In the genomic region with DNA sequence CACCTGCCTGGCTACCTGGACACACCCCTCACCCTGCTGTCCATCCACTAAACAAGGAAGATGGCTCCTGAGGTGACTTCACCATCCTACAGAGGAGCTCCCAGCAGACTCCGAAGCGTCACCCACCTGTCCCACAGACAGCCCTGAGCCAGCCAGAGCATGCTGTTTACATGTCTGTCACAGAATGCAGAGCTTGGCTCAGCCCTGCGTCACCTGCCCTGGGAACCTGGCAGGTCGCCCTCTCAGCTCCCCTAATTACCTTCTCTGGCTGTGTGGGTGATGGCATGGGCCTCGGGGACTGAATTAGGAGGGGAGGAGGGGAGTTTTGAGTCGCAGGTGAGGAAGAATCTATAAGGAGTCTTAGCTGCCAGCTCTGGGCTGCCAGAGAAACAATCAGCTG, we compare ENCODE assay signal across 20 mouse cellular contexts. TPM values are rescaled to one million over a fixed set of nuclear protein-coding genes. Genes with fewer than 3 reads are reported as not detected.
DNase-seq lines count a peak whose midpoint lies in the region; ATAC-seq and TF ChIP-seq lines count a peak whose summit lies in the region.
"Had no signal": no experiment of that assay in that cellular context is flagged by ENCODE, and none has a peak within 500 bp of the region (broad histone marks: within the 10 kb centered on the region; RNA-seq: fewer than 3 reads in every experiment).

No protein-coding gene starts in this region.

- H3K9me3 ChIP-seq in midbrain, embryonic 12.5 days, result no peaks in the 10 kb centered on the region
- no peaks in the 10 kb centered on the region for H3K9me3 ChIP-seq in midbrain, embryonic 16.5 days (replicated peaks; ENCODE audit: control insufficient read depth, low read length, poor library complexity, severe bottlenecking)
- H3K9me3 ChIP-seq: embryonic facial prominence, embryonic 12.5 days; limb, embryonic 13.5 days; midbrain, embryonic 13.5 days had no signal

- H3K4me3 ChIP-seq in midbrain, embryonic 12.5 days, result no peak overlapping the region
- no peak overlapping the region for H3K4me3 ChIP-seq in midbrain, embryonic 16.5 days (ENCODE audit: low read depth, low read length)
- no peak overlapping the region for H3K4me3 ChIP-seq in lung, adult 2 months (replicated peaks; ENCODE audit: extremely low read depth, low read depth, low read length)
- H3K4me3 ChIP-seq: embryonic facial prominence, embryonic 12.5 days; limb, embryonic 13.5 days; midbrain, embryonic 13.5 days; myocyte had no signal

- no peak for TF ChIP-seq POLR2A in lung, adult 2 months (IDR thresholded peaks at IDR 0.05; ENCODE audit: borderline replicate concordance, extremely low read depth, low read depth, low read length)

- H3K4me1 ChIP-seq in midbrain, embryonic 12.5 days, result peaks cover 5% of the 10 kb centered on the region; the same call in 1 of the 2 replicates
- H3K4me1 ChIP-seq in midbrain, embryonic 16.5 days (ENCODE audit: control insufficient read depth, insufficient read depth, low read length), result no peaks in the 10 kb centered on the region
- no peaks in the 10 kb centered on the region for H3K4me1 ChIP-seq in lung, adult 2 months (ENCODE audit: control insufficient read depth, insufficient read depth, low read length)
- H3K4me1 ChIP-seq: midbrain, embryonic 13.5 days had no signal

- 85% methylated on average over 6 of the region's 6 CpGs for WGBS in midbrain, embryonic 12.5 days
- WGBS in midbrain, embryonic 16.5 days, result 84% methylated on average over 6 of the region's 6 CpGs
- 76% methylated on average over 6 of the region's 6 CpGs for WGBS in lung, adult 2 months

- no peak overlapping the region for H3K4me2 ChIP-seq in midbrain, embryonic 12.5 days (replicated peaks)
- no peak overlapping the region for H3K4me2 ChIP-seq in midbrain, embryonic 16.5 days (ENCODE audit: low read length)
- H3K4me2 ChIP-seq: embryonic facial prominence, embryonic 12.5 days; limb, embryonic 13.5 days; midbrain, embryonic 13.5 days had no signal

- DNase-seq in cerebellum, adult 8-10 months, result no peak
- DNase-seq in cerebellum, postnatal 10 days, result peak; percentile 90 to 92
- DNase-seq in kidney, postnatal 25 days, result no peak
- DNase-seq in gastrocnemius, postnatal 4 days (ENCODE audit: low spot score in 2 of 2), result no peak
- DNase-seq in lung, adult 2 months, result no peak
- DNase-seq: adrenal gland, postnatal 14 days; gastrocnemius, postnatal 10 days; kidney, adult 11 months; right cerebral cortex, postnatal 4 days had no signal

- 0 out of 2 replicates have a peak overlapping the region, but pooled peaks have one; percentile 15 for H3K9ac ChIP-seq in midbrain, embryonic 12.5 days (replicated peaks)
- no peak overlapping the region for H3K9ac ChIP-seq in midbrain, embryonic 16.5 days (ENCODE audit: low read depth, low read length)
- H3K9ac ChIP-seq: embryonic facial prominence, embryonic 12.5 days; limb, embryonic 13.5 days; liver, embryonic 14.5 days; midbrain, embryonic 13.5 days had no signal

- H3K27ac ChIP-seq in midbrain, embryonic 12.5 days (replicated peaks), result no peak overlapping the region
- H3K27ac ChIP-seq in midbrain, embryonic 16.5 days (ENCODE audit: low read length), result no peak overlapping the region
- H3K27ac ChIP-seq: limb, embryonic 13.5 days; liver, embryonic 14.5 days; macrophage; midbrain, embryonic 13.5 days had no signal

- peaks cover 7% of the 10 kb centered on the region; the same call in 1 of the 2 replicates for H3K36me3 ChIP-seq in midbrain, embryonic 12.5 days
- H3K36me3 ChIP-seq in midbrain, embryonic 16.5 days (ENCODE audit: control insufficient read depth, insufficient read depth, low read length), result no peaks in the 10 kb centered on the region
- H3K36me3 ChIP-seq: midbrain, embryonic 13.5 days had no signal

- peak; percentile 29; the same call in 1 of the 2 replicates for ATAC-seq in cerebellum, adult (ENCODE audit: insufficient number of reproducible peaks, low FRiP score, low TSS enrichment)
- ATAC-seq in midbrain, embryonic 12.5 days (ENCODE audit: low FRiP score, low read depth), result no peak
- ATAC-seq in midbrain, embryonic 16.5 days, result no peak
- ATAC-seq: midbrain, embryonic 13.5 days had no signal

- TF ChIP-seq CTCF in lung, adult 2 months (IDR thresholded peaks at IDR 0.05; ENCODE audit: insufficient read depth, low read length), result no peak

- no peaks in the 10 kb centered on the region for H3K27me3 ChIP-seq in midbrain, embryonic 12.5 days
- no peaks in the 10 kb centered on the region for H3K27me3 ChIP-seq in midbrain, embryonic 16.5 days (ENCODE audit: control insufficient read depth, insufficient read depth, low read depth, low read length)
- H3K27me3 ChIP-seq: embryonic facial prominence, embryonic 12.5 days; limb, embryonic 13.5 days; midbrain, embryonic 13.5 days had no signal

RNA-seq across cellular contexts. Expression of a gene that starts 38.3 kb away (rescaled TPM):
- polyA plus RNA-seq in midbrain, embryonic 12.5 days (2016; fragmentation: Nextera tagmentation; extraction: Ambion mirVana), result 8.6 and 9.6 TPM in 2 replicates
- polyA plus RNA-seq in midbrain, embryonic 16.5 days (2015; fragmentation: Nextera tagmentation; extraction: Ambion mirVana), result 1.1 TPM in 2 replicates
- 10 to 100 TPM; 11.3 to 13.4 TPM for total RNA-seq in gastrocnemius, postnatal 4 days (2021)
- polyA plus RNA-seq in lung, adult 2 months (2012; rRNA removed), result 4.1 and 4.4 TPM in 2 replicates
- total RNA-seq: hematopoietic stem cell, adult 5-6 weeks; neutrophil, adult 5-6 weeks had no signal
- polyA plus RNA-seq: macrophage had no signal

Comparison
In these comparisons a context has a peak if more than half of its experiments do, and no peak if none do; other contexts are left out.
1. DNase-seq: peak in cerebellum, postnatal 10 days (2 of 2); none in cerebellum, adult 8-10 months (single experiment), kidney, postnatal 25 days (0 of 2), gastrocnemius, postnatal 4 days (0 of 2) and lung, adult 2 months (single experiment).